Mouse (Mus musculus) lung, embryonic 16.5 days (tissue): Measurements from ENCODE around the gene Gpx4. TPM values are rescaled to one million over a fixed set of nuclear protein-coding genes. Genes with fewer than 3 reads are reported as not detected.
A peak's percentile ranks its signal among the peaks of the same experiment; 100 is the strongest.

ENCODE experiments used
- ATAC-seq: fragments of 200-750 bp; cut with Nextera tagmentation; 2 replicates; pipeline ENCODE4 v1.8.0; 2017; ENCODE audit warnings: low read depth, mild to moderate bottlenecking, moderate library complexity
- H3K27ac ChIP-seq: fragments of 300-500 bp; sonication (generic); 2 replicates; pipeline ENCODE4 v1.5.1; 2014; ENCODE audit warnings: mild to moderate bottlenecking, control low read depth, low read length
- H3K27me3 ChIP-seq: fragments of 300-500 bp; sonication (generic); 2 replicates; pipeline ENCODE4 v1.6.1; 2014; ENCODE audit warnings: low read depth, low read length, mixed read lengths; ENCODE audit not compliant: control insufficient read depth, insufficient read depth
- H3K36me3 ChIP-seq: fragments of 300-500 bp; sonication (generic); 2 replicates; pipeline ENCODE4 v1.6.1; 2014; ENCODE audit warnings: low read length; ENCODE audit not compliant: control insufficient read depth, insufficient read depth
- H3K4me1 ChIP-seq: fragments of 300-500 bp; sonication (generic); replicated peaks from 2 replicates; pipeline ENCODE4 v1.6.1; 2014; ENCODE audit warnings: low read length, mixed read lengths; ENCODE audit not compliant: control insufficient read depth, insufficient read depth
- H3K4me2 ChIP-seq: fragments of 300-500 bp; sonication (generic); 2 replicates; pipeline ENCODE4 v1.6.1; 2014; ENCODE audit warnings: low read depth, low read length, control low read depth
- H3K4me3 ChIP-seq: fragments of 300-500 bp; sonication (generic); 2 replicates; pipeline ENCODE4 v1.5.1; 2014; ENCODE audit warnings: mild to moderate bottlenecking, low read length, control low read depth
- H3K9ac ChIP-seq: fragments of 300-500 bp; sonication (generic); 2 replicates; pipeline ENCODE4 v1.6.1; 2014; ENCODE audit warnings: low read length, control low read depth
- H3K9me3 ChIP-seq: fragments of 300-500 bp; sonication (generic); 2 replicates; pipeline ENCODE4 v1.6.1; 2016; ENCODE audit warnings: low read length; ENCODE audit not compliant: control insufficient read depth
- whole genome bisulfite sequencing: fragments of 180-500 bp; shearing (Covaris S2); extraction: QIAGEN DNeasy Blood & Tissue Kit; methylation state at CpG from one replicate; pipeline ENCODE4 v1.1.7; 2014; 5-methylcytosine and 5-hydroxymethylcytosine counted together
- polyA plus RNA-seq: library from polyadenylated mRNA; unstranded; fragments of >200 nt; fragmentation: Nextera tagmentation; extraction: Ambion mirVana; gene quantifications from 2 replicates; pipeline ENCODE4 v1.2.1, GENCODE M21; 2015

Gpx4 gene
- polyA plus RNA-seq, 1 experiment from 2014 or later = 554 TPM

DNA sequence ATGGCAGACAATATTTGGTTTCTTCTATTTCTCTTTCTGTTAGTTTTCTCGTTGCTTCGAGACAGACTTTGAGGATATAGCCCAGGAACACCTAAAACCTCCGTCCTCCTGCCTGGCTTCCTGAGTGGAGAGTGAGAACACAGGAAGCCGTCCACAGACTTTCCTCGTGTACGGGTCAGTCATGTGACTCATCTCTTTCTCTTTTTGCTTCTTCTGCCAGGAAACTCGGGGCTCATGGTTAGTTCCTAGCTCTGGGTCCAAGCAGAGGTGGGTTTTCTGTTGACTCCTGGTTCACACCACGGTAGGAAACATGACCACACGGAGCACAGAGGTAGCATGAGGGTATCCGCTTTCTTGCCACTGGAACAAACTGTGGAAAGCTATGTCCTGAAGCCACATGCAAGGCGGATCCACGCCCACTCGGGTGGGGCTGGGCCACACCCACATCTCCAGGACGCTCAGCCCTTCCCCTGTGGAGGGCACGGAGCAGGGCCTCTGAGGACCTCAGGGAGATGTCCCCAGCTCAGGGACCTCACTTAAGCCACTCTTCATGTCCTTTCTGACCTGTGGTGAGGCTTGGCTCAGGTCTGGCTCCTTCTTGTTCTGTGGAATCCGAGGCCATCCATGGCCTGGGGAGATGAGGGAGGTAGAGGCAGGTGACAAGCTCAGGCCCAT lies 33.6 kb downstream of the Gpx4 start:
- Histone ChIP-seq H3K27ac (no peak overlapping the region), H3K4me3 (no peak overlapping the region), H3K4me1 (peaks cover 20% of the 10 kb centered on the region), H3K9me3 (no peaks in the 10 kb centered on the region), H3K36me3 (peaks cover 20% of the 10 kb centered on the region), H3K9ac (no peak overlapping the region), H3K4me2 (no peak overlapping the region), H3K27me3 (no peaks in the 10 kb centered on the region)
- 76% methylated on average over 16 of the region's 16 CpGs for WGBS
- no peak for ATAC-seq

GRCm38 (mm10) chr10:80081075-80081474 lies 34.1 kb downstream of the Gpx4 start:
- H3K27me3 ChIP-seq = no peaks in the 10 kb centered on the region
- 73% methylated on average over 3 of the region's 3 CpGs for WGBS
- no peak overlapping the region for H3K27ac ChIP-seq
- no peak for ATAC-seq
- no peaks in the 10 kb centered on the region for H3K9me3 ChIP-seq
- no peak overlapping the region for H3K9ac ChIP-seq
- H3K4me1 ChIP-seq = peaks cover 19% of the 10 kb centered on the region
- no peak overlapping the region for H3K4me3 ChIP-seq
- H3K4me2 ChIP-seq = no peak overlapping the region
- peaks cover 20% of the 10 kb centered on the region for H3K36me3 ChIP-seq

DNA sequence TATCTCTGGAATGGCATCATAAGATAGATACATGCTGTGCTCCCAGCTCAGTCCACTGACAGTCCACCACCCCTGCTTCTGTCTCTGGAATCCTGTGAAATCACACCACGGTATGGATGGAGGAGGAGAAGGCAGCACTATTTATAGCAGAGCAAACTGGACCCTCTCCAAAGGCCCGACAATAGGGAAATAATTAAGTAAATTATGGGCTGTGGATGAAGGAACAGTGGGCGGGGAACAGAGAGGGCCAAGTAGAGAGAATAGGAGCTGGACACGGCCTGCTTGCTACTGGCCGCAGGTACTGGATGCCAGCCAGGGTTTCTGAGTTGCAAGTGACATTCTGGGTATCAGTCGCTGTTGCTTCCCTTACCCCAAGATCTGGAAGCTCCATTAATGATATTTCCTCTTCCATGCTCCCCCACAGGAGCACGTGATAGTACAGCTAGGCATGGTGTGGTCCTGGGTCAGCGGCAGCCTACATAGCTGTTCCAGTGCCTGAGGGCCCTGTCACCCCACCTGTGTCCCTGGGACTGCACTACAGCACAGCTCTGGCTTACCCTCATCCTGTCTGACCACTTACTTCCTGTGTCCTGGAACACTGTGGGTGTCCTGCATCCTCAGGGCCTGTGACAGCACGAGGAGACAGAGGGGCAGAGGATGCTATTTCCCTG lies 38.0 kb downstream of the Gpx4 start:
- no peak overlapping the region; the same call in 1 of the 2 replicates for H3K9ac ChIP-seq
- H3K4me2 ChIP-seq = peak overlapping the region; percentile 31
- no peaks in the 10 kb centered on the region for H3K9me3 ChIP-seq
- H3K27me3 ChIP-seq = no peaks in the 10 kb centered on the region
- no peak overlapping the region for H3K4me3 ChIP-seq
- peak; percentile 88 for ATAC-seq
- peaks cover 20% of the 10 kb centered on the region for H3K36me3 ChIP-seq
- 41% methylated on average over 9 of the region's 9 CpGs for WGBS
- peaks cover 25% of the 10 kb centered on the region for H3K4me1 ChIP-seq
- peak overlapping the region; percentile 71 for H3K27ac ChIP-seq

- ATAC-seq = no peak
- H3K27ac ChIP-seq = no peak overlapping the region
These were observed 39.9 kb downstream of the Gpx4 start for GRCm38 (mm10) chr10:80086847-80087246.

GRCm38 (mm10) chr10:80087483-80087882 lies 40.5 kb downstream of the Gpx4 start:
- H3K27ac ChIP-seq = no peak overlapping the region
- H3K9me3 ChIP-seq = no peaks in the 10 kb centered on the region
- no peak for ATAC-seq
- no peak overlapping the region for H3K4me2 ChIP-seq
- 88% methylated on average over 8 of the region's 8 CpGs for WGBS
- H3K4me1 ChIP-seq = peaks cover 36% of the 10 kb centered on the region
- no peaks in the 10 kb centered on the region for H3K27me3 ChIP-seq
- H3K9ac ChIP-seq = no peak overlapping the region
- H3K4me3 ChIP-seq = no peak overlapping the region
- H3K36me3 ChIP-seq = peaks cover 4% of the 10 kb centered on the region; the same call in 1 of the 2 replicates

More at GRCm38 (mm10) chr10:80086847-80087246, 39.9 kb downstream of the Gpx4 start:
- no peaks in the 10 kb centered on the region for H3K9me3 ChIP-seq
- H3K36me3 ChIP-seq = peaks cover 10% of the 10 kb centered on the region
- H3K27me3 ChIP-seq = no peaks in the 10 kb centered on the region
- peak overlapping the region; percentile 29; the same call in 1 of the 2 replicates for H3K9ac ChIP-seq
- H3K4me3 ChIP-seq = no peak overlapping the region
- no peak overlapping the region for H3K4me2 ChIP-seq
- peaks cover 30% of the 10 kb centered on the region for H3K4me1 ChIP-seq
- 76% methylated on average over 3 of the region's 3 CpGs for WGBS

- no peak for ATAC-seq
- Histone ChIP-seq H3K9ac (no peak overlapping the region), H3K27me3 (no peaks in the 10 kb centered on the region), H3K4me3 (no peak overlapping the region), H3K9me3 (no peaks in the 10 kb centered on the region), H3K27ac (no peak overlapping the region), H3K36me3 (no peaks in the 10 kb centered on the region; the same call in 1 of the 2 replicates), H3K4me1 (peaks cover 38% of the 10 kb centered on the region), H3K4me2 (no peak overlapping the region)
- 51% methylated on average over 4 of the region's 4 CpGs for WGBS
These were observed 42.2 kb downstream of the Gpx4 start for GRCm38 (mm10) chr10:80089146-80089545.

GRCm38 (mm10) chr10:80091527-80091926 lies 44.6 kb downstream of the Gpx4 start:
- Histone ChIP-seq H3K4me1 (peaks cover 33% of the 10 kb centered on the region), H3K9ac (no peak overlapping the region), H3K9me3 (no peaks in the 10 kb centered on the region), H3K27me3 (no peaks in the 10 kb centered on the region), H3K4me2 (no peak overlapping the region), H3K4me3 (no peak overlapping the region), H3K36me3 (no peaks in the 10 kb centered on the region; the same call in 1 of the 2 replicates), H3K27ac (peak overlapping the region; percentile 39)
- no peak for ATAC-seq
- 74% methylated on average over 6 of the region's 6 CpGs for WGBS

GRCm38 (mm10) chr10:80092690-80093089 lies 45.7 kb downstream of the Gpx4 start:
- Histone ChIP-seq H3K4me3 (no peak overlapping the region), H3K36me3 (no peaks in the 10 kb centered on the region; the same call in 1 of the 2 replicates), H3K4me1 (peaks cover 37% of the 10 kb centered on the region), H3K9ac (no peak overlapping the region), H3K9me3 (no peaks in the 10 kb centered on the region), H3K27me3 (no peaks in the 10 kb centered on the region), H3K4me2 (no peak overlapping the region), H3K27ac (peak overlapping the region; percentile 58)
- WGBS = 53% methylated on average over 5 of the region's 5 CpGs
- ATAC-seq = peak; percentile 52

DNA sequence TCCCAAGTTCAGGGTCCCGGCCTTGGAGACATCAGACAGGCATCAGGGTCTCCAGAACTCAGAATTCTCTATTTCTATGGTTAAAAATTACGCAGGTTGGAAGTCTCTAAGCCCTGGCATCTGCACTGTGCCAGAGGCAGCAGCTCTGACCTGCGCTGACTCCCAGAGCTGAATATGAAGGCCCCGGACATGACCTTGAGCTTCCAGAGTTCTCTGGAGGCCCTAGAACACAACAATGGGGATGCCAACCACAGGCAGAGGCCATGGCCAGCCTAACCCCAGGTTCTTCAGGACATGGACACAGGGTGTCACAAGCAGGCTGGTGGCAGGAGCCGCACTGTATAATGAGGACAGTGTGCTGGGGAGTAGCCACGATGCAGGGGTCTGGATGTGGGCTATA lies 47.1 kb downstream of the Gpx4 start:
- Histone ChIP-seq H3K36me3 (no peaks in the 10 kb centered on the region; the same call in 1 of the 2 replicates), H3K9ac (no peak overlapping the region), H3K4me2 (no peak overlapping the region), H3K27ac (no peak overlapping the region), H3K4me3 (no peak overlapping the region), H3K4me1 (peaks cover 50% of the 10 kb centered on the region), H3K9me3 (no peaks in the 10 kb centered on the region), H3K27me3 (no peaks in the 10 kb centered on the region)
- 83% methylated on average over 6 of the region's 6 CpGs for WGBS
- no peak for ATAC-seq
